Mouse (Mus musculus) stomach, embryonic 14.5 days (tissue): ENCODE results near the gene Fam71f1. TPM values are rescaled to one million over a fixed set of nuclear protein-coding genes. Genes with fewer than 3 reads are reported as not detected.
"Not testable (repeated sequence)": the region's sequence is repeated elsewhere in the genome, so short reads cannot be mapped to it uniquely, and the experiment has no call there.

Experiments used
- ATAC-seq: fragments of 200-750 bp; cut with Nextera tagmentation; 2 replicates; pipeline ENCODE4 v1.8.0; 2017; ENCODE audit warnings: low read depth, moderate TSS enrichment; ENCODE audit not compliant: insufficient number of reproducible peaks, insufficient read depth, low FRiP score
- H3K27ac ChIP-seq: fragments of 300-500 bp; sonication (generic); 2 replicates; pipeline ENCODE4 v1.5.1; 2014; ENCODE audit warnings: mild to moderate bottlenecking, low read length, moderate library complexity, mixed read lengths
- H3K27me3 ChIP-seq: fragments of 300-500 bp; sonication (generic); 2 replicates; pipeline ENCODE4 v1.6.1; 2014; ENCODE audit warnings: low read length, control low read depth, mixed read lengths; ENCODE audit not compliant: control insufficient read depth, insufficient read depth
- H3K36me3 ChIP-seq: fragments of 300-500 bp; sonication (generic); 2 replicates; pipeline ENCODE4 v1.6.1; 2014; ENCODE audit warnings: mild to moderate bottlenecking, control low read depth, low read length, moderate library complexity, mixed read lengths; ENCODE audit not compliant: control insufficient read depth, insufficient read depth
- H3K4me1 ChIP-seq: fragments of 300-500 bp; sonication (generic); 2 replicates; pipeline ENCODE4 v1.6.1; 2014; ENCODE audit warnings: low read length, control low read depth, mixed read lengths; ENCODE audit not compliant: control insufficient read depth, insufficient read depth
- H3K4me2 ChIP-seq: fragments of 300-500 bp; sonication (generic); replicated peaks from 2 replicates; pipeline ENCODE4 v1.6.1; 2014; ENCODE audit warnings: low read depth, low read length, control low read depth
- H3K4me3 ChIP-seq: fragments of 300-500 bp; sonication (generic); 2 replicates; pipeline ENCODE4 v1.5.1; 2014; ENCODE audit warnings: low read depth, low read length, control low read depth
- H3K9ac ChIP-seq: fragments of 300-500 bp; sonication (generic); replicated peaks from 2 replicates; pipeline ENCODE4 v1.6.1; 2014; ENCODE audit warnings: low read depth, mild to moderate bottlenecking, control low read depth, low read length, moderate library complexity, mixed read lengths
- H3K9me3 ChIP-seq: fragments of 300-500 bp; sonication (generic); 2 replicates; pipeline ENCODE4 v1.6.1; 2016; ENCODE audit warnings: low read depth, low read length, control low read depth; ENCODE audit not compliant: control insufficient read depth
- WGBS: fragments of 180-500 bp; shearing (Covaris S2); extraction: QIAGEN DNeasy Blood & Tissue Kit; methylation state at CpG from one replicate; pipeline ENCODE4 v1.1.7; 2014; 5-methylcytosine and 5-hydroxymethylcytosine counted together
- polyA plus RNA-seq: library from polyadenylated mRNA; unstranded; fragments of >200 nt; fragmentation: Nextera tagmentation; extraction: Ambion mirVana; gene quantifications from 2 replicates; pipeline ENCODE4 v1.2.1, GENCODE M21; 2014

Gene Fam71f1
- polyA plus RNA-seq, 1 experiment from 2014 or later: not detected

DNA sequence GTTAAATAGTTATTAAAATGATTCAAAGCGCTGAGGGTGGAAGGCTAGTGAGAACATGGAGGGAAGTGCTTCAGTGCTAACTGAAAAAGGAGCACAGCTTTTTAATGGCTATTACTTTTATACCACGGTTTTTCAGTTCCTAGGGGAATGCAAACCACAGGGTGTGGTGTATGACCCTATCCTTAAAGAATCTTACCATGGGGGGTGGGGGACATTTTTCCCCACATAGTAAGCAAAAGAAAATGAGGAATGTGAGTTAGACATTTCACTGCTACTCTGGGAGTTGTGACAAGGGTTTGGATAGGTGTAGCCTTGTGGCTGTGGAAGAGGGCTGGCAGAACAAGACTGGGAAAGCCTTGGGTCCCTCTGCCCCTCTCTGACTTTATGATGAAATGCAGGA lies 1.7 kb upstream of the Fam71f1 start:
- no peak overlapping the region for H3K4me3 ChIP-seq
- ATAC-seq: no peak
- H3K27ac ChIP-seq: no peak overlapping the region
- peaks cover 5% of the 10 kb centered on the region; the same call in 1 of the 2 replicates for H3K4me1 ChIP-seq
- WGBS: 63% methylated on average over 2 of the region's 2 CpGs
- H3K27me3 ChIP-seq: no peaks in the 10 kb centered on the region
- H3K9me3 ChIP-seq: no peaks in the 10 kb centered on the region
- no peak overlapping the region for H3K4me2 ChIP-seq
- no peaks in the 10 kb centered on the region for H3K36me3 ChIP-seq
- no peak overlapping the region for H3K9ac ChIP-seq

DNA sequence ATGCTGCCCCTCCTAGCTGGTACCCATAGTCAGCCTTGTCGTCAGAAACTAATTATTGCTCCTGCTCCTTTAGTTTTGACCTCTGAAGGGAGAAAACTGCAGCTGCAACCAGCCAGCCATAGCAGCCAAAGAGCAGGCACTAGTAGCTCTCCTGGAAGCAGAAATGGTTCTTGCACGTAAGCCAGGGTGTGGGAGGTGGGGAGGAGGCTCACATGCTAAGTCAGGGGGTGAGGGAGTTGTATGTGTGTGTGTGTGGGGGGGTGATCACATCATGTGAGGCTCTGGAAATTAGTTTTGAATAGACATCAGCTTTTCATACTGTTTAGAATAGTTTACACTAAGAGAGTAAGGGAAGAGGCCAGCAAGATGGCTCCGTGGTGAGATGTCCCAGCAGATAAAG lies 999 bp upstream of the Fam71f1 start:
- Histone ChIP-seq H3K4me1 (peaks cover 5% of the 10 kb centered on the region; the same call in 1 of the 2 replicates), H3K9ac (no peak overlapping the region), H3K4me3 (no peak overlapping the region), H3K27me3 (no peaks in the 10 kb centered on the region), H3K9me3 (no peaks in the 10 kb centered on the region), H3K36me3 (no peaks in the 10 kb centered on the region), H3K27ac (no peak overlapping the region), H3K4me2 (no peak overlapping the region)
- WGBS: 50% methylated on average over 3 of the region's 3 CpGs
- no peak for ATAC-seq

DNA sequence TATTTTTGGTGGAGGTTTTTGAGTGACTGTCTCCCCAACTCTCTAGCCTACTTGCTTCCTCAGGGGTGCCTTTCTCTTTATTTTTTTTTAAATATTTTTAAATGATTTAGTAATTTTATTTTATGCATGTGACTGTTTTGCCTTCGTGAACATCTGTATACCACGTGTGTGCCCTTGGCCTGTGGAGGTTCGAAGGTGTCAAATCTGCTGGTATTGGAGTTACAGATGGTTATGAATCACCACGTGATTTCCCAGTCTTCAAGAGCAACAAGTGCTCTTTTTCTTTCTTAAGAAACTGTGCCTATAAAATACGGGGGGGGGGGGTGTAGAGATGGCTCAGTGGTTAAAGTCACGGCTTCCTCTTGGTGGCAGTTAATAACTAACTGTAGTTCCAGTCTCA lies 2.6 kb downstream of the Fam71f1 start:
- no peak overlapping the region for H3K4me2 ChIP-seq
- no peaks in the 10 kb centered on the region for H3K9me3 ChIP-seq
- 81% methylated on average over 6 of the region's 6 CpGs for WGBS
- H3K9ac ChIP-seq: no peak overlapping the region
- ATAC-seq: no peak
- peaks cover 5% of the 10 kb centered on the region; the same call in 1 of the 2 replicates for H3K4me1 ChIP-seq
- H3K27ac ChIP-seq: no peak overlapping the region
- no peak overlapping the region for H3K4me3 ChIP-seq
- no peaks in the 10 kb centered on the region for H3K36me3 ChIP-seq
- no peaks in the 10 kb centered on the region for H3K27me3 ChIP-seq

DNA sequence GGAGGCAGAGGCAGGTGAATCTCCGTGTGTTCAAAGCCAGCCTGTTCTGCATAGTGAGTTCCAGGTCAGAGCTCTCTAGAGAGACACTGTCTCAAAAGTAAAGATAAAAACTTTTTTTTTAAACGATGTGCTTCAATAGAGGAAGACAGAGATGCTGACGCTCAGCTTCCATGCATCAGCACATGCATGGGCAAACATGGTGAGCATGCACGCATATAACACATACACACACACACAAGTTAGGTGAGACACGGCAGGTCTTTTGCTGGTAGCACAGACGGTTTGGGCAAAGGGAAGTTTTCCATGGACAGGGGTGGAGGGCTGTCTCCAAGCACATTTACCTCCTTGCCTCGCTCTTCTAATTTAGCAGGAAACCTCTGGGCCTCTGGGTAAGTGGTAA lies 3.2 kb downstream of the Fam71f1 start:
- Histone ChIP-seq H3K27ac (no peak overlapping the region), H3K4me3 (no peak overlapping the region), H3K36me3 (no peaks in the 10 kb centered on the region), H3K4me1 (peaks cover 5% of the 10 kb centered on the region; the same call in 1 of the 2 replicates), H3K9me3 (no peaks in the 10 kb centered on the region), H3K27me3 (no peaks in the 10 kb centered on the region), H3K4me2 (no peak overlapping the region), H3K9ac (no peak overlapping the region)
- ATAC-seq: no peak
- WGBS: 93% methylated on average over 7 of the region's 7 CpGs

DNA sequence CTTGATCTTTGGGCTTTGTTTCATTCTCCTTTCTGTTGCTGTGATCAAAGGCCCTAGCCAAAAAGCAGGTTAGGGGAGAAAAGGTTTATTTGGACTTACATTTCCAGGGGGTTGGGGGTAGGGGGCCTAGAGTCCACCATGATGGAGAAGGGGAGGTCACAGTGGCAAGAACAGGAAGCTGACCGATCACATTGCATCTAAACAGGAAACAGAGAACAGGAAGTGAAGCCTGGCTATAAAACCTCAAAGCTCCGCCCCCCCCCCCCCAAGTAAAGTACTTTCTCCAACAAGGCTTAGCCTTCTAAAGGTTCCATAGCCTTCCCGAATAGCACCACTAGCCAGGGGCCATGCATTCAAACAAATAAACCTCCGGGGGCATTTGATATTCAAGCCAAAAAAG lies 3.8 kb downstream of the Fam71f1 start:
- no peak overlapping the region for H3K4me2 ChIP-seq
- 83% methylated on average over 4 of the region's 4 CpGs for WGBS
- H3K27me3 ChIP-seq: no peaks in the 10 kb centered on the region
- peaks cover 5% of the 10 kb centered on the region; the same call in 1 of the 2 replicates for H3K4me1 ChIP-seq
- H3K4me3 ChIP-seq: no peak overlapping the region
- H3K36me3 ChIP-seq: no peaks in the 10 kb centered on the region
- no peaks in the 10 kb centered on the region for H3K9me3 ChIP-seq
- H3K9ac ChIP-seq: no peak overlapping the region
- no peak overlapping the region for H3K27ac ChIP-seq
- ATAC-seq: no peak

DNA sequence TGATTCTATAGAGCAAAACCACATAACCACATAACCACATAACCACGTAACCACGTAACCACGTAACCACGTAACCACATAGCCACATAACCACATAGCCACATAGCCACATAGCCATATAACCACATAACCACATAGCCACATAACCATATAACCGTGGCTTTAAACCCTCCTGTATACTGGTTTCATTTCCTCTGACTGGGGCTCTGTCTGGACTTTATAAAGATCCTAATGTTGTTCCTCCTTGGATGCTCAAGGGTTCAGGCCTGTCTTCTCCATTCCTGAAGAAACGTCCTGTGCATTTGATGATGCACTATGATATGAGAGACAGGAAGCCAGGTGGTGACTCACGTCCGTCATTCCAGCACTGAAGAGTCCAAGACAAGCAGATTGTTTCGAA lies 8.0 kb downstream of the Fam71f1 start:
- 86% methylated on average over 9 of the region's 9 CpGs for WGBS
- H3K9ac ChIP-seq: no peak overlapping the region
- no peak overlapping the region for H3K4me2 ChIP-seq
- H3K27ac ChIP-seq: no peak overlapping the region
- no peaks in the 10 kb centered on the region for H3K4me1 ChIP-seq
- ATAC-seq: no peak
- H3K36me3 ChIP-seq: no peaks in the 10 kb centered on the region
- H3K9me3 ChIP-seq: no peaks in the 10 kb centered on the region
- no peak overlapping the region for H3K4me3 ChIP-seq
- H3K27me3 ChIP-seq: no peaks in the 10 kb centered on the region

DNA sequence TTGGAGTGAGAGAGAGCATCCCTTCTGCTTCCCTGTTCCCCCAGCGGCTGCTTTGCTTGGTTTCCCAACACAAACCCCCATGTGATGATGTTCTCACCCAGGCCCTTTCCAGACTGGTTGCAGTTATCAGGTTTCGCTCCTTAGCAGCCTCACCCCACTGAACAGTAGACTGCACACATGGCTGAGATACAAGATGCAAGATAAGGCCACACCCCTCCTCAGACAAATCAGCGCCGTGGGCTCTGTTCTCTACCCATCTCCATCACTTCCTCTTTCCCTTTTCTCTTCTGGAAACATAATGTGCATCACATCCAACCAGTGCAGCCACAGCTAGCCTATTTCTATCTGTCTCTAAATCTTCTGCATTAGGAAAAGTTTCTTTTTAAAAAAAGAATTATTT lies 10.6 kb downstream of the Fam71f1 start:
- no peak for ATAC-seq
- H3K4me1 ChIP-seq: no peaks in the 10 kb centered on the region
- no peak overlapping the region for H3K27ac ChIP-seq
- H3K4me2 ChIP-seq: no peak overlapping the region
- H3K36me3 ChIP-seq: no peaks in the 10 kb centered on the region
- H3K27me3 ChIP-seq: no peaks in the 10 kb centered on the region
- H3K4me3 ChIP-seq: no peak overlapping the region
- H3K9ac ChIP-seq: no peak overlapping the region
- WGBS: 59% methylated on average over 4 of the region's 4 CpGs
- no peaks in the 10 kb centered on the region for H3K9me3 ChIP-seq

DNA sequence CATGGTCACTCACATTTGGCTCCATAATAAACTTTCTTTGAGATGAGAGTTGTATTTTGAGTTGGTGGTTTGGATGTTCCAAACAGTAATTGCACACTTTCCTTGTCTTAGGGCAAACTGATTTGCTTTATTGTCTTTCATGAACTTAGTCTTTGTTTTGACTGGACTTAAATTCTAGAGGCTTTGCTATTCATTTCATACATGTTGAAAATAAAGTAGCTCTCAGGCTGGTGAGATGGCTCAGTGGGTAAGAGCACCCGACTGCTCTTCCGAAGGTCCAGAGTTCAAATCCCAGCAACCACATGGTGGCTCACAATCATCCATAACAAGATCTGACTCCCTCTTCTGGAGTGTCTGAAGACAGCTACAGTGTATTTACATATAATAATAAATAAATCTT lies 27.6 kb downstream of the Fam71f1 start:
- not testable (repeated sequence) for H3K9me3 ChIP-seq, H3K27ac ChIP-seq, H3K9ac ChIP-seq, H3K4me2 ChIP-seq, ATAC-seq, H3K4me1 ChIP-seq, H3K4me3 ChIP-seq, H3K27me3 ChIP-seq, H3K36me3 ChIP-seq
- WGBS: 98% methylated on average over 2 of the region's 2 CpGs

DNA sequence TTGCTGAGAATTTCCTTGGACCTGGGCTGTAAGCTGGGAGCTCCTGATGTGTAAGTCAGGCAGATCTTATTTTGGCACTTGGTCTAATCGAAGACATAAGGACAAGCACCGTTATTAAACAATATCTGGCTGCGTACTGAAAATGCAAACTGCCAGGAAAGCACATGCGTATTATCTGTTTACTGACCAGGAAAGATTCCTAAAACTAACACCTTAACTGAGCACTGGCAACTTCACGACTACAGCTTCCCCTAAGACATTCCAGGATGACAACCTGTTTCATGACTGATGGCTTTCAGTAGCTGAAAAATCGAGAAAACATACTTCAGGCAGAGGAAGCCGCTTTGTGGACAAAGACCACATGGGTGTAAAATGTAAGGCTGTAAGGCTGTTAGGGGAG lies 28.2 kb downstream of the Fam71f1 start:
- Histone ChIP-seq H3K4me2 (peak overlapping the region; percentile 52), H3K27me3 (no peaks in the 10 kb centered on the region), H3K9me3 (no peaks in the 10 kb centered on the region), H3K27ac (peak overlapping the region; percentile 81), H3K9ac (peak overlapping the region; percentile 28), H3K4me1 (peaks cover 5% of the 10 kb centered on the region; the same call in 1 of the 2 replicates), H3K4me3 (peak overlapping the region; percentile 99), H3K36me3 (no peaks in the 10 kb centered on the region)
- no peak for ATAC-seq
- WGBS: 26% methylated on average over 7 of the region's 7 CpGs
